Mouse (Mus musculus): ENCODE measurements around the gene Timm13.

GRCm38 (mm10) chr10:80928586-80929298, 28.0 kb upstream of the Timm13 start:
- TF ChIP-seq CTCF (IDR thresholded peaks at IDR 0.05; ENCODE audit: low read depth) (peak; percentile 91), EP300 (IDR thresholded peaks at IDR 0.05; ENCODE audit: low read depth) (no peak)

Data from liver, embryonic 14.5 days (tissue).